Mouse (Mus musculus): ENCODE data around the gene Prss36.

DNA sequence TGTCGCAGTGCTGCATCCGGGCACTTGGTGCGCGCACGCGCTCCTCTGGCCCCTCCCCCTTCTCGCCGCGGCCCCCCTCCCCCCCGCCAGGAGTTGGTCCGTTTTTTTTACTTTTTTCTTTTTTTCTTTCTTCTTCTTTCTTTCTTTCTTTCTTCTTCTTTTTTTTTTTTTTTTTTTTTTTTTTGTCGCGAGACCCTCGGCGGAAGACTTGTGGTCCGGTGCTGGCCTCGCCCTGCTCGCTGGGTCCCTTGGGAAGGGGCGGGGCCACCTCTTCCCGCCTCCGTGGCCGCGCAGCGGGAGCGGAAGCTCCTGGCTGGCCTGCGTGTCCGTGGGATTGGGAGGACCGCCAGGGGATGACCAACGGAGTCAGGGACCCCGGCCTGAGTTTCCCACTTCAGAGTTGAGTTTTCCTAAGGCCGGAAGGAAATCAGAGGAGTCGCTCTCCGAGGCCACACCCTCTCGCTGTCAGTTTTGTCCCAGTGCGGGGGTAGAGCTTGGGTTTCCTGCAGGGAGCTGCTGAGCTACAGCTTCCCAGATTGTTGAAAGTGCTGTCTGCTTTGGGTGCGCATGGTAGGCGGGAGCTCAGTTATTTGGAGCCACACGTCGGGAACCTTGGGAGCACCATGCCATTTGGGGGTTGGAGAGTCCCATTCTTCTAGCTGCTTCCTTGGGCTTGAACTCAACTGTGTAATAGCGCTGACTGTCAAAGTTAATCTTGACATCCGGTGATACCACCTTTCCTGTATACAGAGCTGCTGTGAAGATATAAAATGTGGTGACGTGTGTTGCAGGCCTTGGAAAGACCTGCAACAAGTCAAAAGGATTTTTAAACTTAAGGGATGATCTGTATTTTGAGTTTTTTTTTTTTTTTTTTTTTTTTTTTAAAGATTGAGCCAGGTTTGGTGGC, 21.6 kb upstream of the Prss36 start:
- TF ChIP-seq POLR2A (IDR thresholded peaks at IDR 0.05; ENCODE audit: control insufficient read depth, low read depth, low read length) (peak; percentile 26; the same call in 1 of the 2 replicates), CTCF (IDR thresholded peaks at IDR 0.05; ENCODE audit: control insufficient read depth, insufficient read depth, insufficient replicate concordance, low read depth, low read length) (no peak)
